Mouse (Mus musculus) small intestine, adult 2 months (tissue): ENCODE results near the gene Abcb8.

ENCODE experiments used
- CTCF ChIP-seq: fragments of 200-500 bp; IDR thresholded peaks from 2 replicates; pipeline ENCODE4 v1.5.1; 2012; ENCODE audit warnings: low read depth, mild to moderate bottlenecking, control low read depth, inconsistent platforms, low read length, moderate library complexity, mixed read lengths; ENCODE audit not compliant: insufficient replicate concordance, insufficient read length; ENCODE audit errors: extremely low read depth
- POLR2A ChIP-seq: fragments of 200-500 bp; IDR thresholded peaks from 2 replicates; pipeline ENCODE4 v1.6.1; 2012; ENCODE audit warnings: low read depth, mild to moderate bottlenecking, control low read depth, inconsistent platforms, low read length, moderate library complexity

GRCm38 (mm10) chr5:24343977-24344436 is 49.5 kb upstream of the Abcb8 start:
- TF ChIP-seq POLR2A (no peak), CTCF (no peak)
